Mouse (Mus musculus): ENCODE data around the gene Ciita.

DNA sequence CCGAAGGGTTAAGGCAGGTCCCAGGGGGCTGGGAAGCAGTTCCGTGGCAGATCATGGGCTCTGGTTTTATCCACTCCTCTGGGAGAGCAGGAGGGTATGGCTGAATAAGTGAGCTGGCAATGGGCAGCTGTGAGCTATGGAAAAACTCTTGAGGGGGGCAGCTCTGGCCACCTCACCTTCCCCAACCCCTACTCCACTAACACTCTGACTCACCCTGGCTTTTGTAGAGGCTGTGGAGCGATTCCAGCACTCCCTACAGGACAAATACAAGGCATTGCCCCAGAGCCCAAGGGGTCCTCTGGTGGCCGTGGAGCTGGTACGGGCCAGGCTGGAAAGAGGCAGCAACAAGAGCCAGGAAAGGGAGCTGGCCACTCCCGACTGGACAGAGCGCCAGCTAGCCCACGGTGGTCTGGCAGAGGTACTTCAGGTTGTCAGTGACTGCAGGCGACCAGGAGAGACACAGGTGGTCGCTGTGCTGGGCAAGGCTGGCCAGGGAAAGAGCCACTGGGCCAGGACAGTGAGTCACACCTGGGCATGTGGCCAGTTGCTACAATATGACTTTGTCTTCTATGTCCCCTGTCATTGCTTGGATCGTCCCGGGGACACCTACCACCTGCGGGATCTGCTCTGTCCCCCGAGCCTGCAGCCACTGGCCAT, 30.7 kb downstream of the Ciita start:
- no peak for TF ChIP-seq POLR2A (IDR thresholded peaks at IDR 0.05; ENCODE audit: low read depth, low read length)
- TF ChIP-seq CTCF (IDR thresholded peaks at IDR 0.05; ENCODE audit: borderline replicate concordance, insufficient read depth, low read length) = no peak

Data from embryonic fibroblast, embryonic 13.5 days (primary cell).